Mouse (Mus musculus) G1E (cell line): Measurements from ENCODE around the gene Atrn.

Experiments
- CTCF ChIP-seq: IDR thresholded peaks from 2 replicates; pipeline ENCODE4 v1.5.1; 2012; ENCODE audit warnings: low read depth, low read length, inconsistent platforms, mixed read lengths
- GATA1 ChIP-seq: IDR thresholded peaks from 2 replicates; pipeline ENCODE4 v1.6.1; 2012; ENCODE audit warnings: borderline replicate concordance, low read length, inconsistent platforms, mixed read lengths
- POLR2AphosphoS5 ChIP-seq: IDR thresholded peaks from 2 replicates; pipeline ENCODE4 v1.6.1; 2012; ENCODE audit warnings: low read depth, low read length, inconsistent platforms; ENCODE audit not compliant: insufficient replicate concordance

DNA sequence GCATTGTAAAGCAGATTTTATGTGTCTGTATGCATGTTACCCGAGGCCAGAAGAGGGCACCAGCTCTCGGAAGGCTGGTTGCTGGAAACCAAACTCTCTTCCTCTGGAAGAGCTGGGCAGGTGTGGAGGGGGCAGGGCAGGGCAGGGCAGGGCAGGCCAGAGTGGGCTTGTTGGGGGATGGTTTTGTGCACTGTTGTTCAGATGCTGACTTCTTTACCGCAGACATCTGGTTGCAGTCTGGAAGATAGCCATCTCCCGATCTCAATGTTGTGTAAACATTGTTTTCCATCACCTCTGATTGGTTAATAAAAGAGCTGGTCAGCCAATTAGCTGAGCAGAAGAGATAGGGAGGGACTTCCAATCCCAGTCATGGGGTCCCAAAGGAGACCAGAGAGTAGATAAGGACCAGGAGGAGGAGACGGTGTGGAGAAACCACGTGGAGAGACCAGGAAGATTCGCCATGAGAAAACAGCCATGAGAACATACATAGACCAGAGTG lies 138.1 kb downstream of the Atrn start:
- TF ChIP-seq GATA1 (no peak), CTCF (no peak), POLR2AphosphoS5 (no peak)
